Mouse (Mus musculus) kidney, postnatal 0 days (tissue): ENCODE measurements at regions not wholly inside any gene's neighbourhood (a gene's known extent, or its start where the extent isn't known, plus 50 kb on each side); places are given as distances from the start of the nearest gene placed in this dataset.
A peak's percentile ranks its signal among the peaks of the same experiment; 100 is the strongest.

ENCODE experiments used
- ATAC-seq: fragments of 200-750 bp; cut with Nextera tagmentation; replicated peaks from 2 replicates; pipeline ENCODE4 v1.8.0; 2017; ENCODE audit warnings: low read depth, moderate number of reproducible peaks, moderate TSS enrichment, moderate library complexity; ENCODE audit not compliant: low FRiP score
- DNase-seq: peaks from one replicate; pipeline ENCODE4 v3.0.0-alpha.2; 2016; ENCODE audit warnings: low spot score
- H3K27ac ChIP-seq: fragments of 300-500 bp; sonication (generic); 2 replicates; pipeline ENCODE4 v1.5.1; 2014; ENCODE audit warnings: mild to moderate bottlenecking
- H3K27me3 ChIP-seq: fragments of 300-500 bp; sonication (generic); 2 replicates; pipeline ENCODE4 v1.6.1; 2014; ENCODE audit warnings: low read length, mixed read lengths; ENCODE audit not compliant: insufficient read depth
- H3K36me3 ChIP-seq: fragments of 300-500 bp; sonication (generic); 2 replicates; pipeline ENCODE4 v1.6.1; 2014; ENCODE audit warnings: low read length, mixed read lengths; ENCODE audit not compliant: insufficient read depth
- H3K4me1 ChIP-seq: fragments of 300-500 bp; sonication (generic); replicated peaks from 2 replicates; pipeline ENCODE4 v1.6.1; 2014; ENCODE audit warnings: antibody characterized with exemption, low read length, mixed read lengths; ENCODE audit not compliant: insufficient read depth
- H3K4me2 ChIP-seq: fragments of 300-500 bp; sonication (generic); 2 replicates; pipeline ENCODE4 v1.6.1; 2014; ENCODE audit warnings: mild to moderate bottlenecking, low read length, moderate library complexity, mixed read lengths
- H3K4me3 ChIP-seq: fragments of 300-500 bp; sonication (generic); replicated peaks from 2 replicates; pipeline ENCODE4 v1.5.1; 2014; ENCODE audit warnings: low read depth, low read length
- H3K9ac ChIP-seq: fragments of 300-500 bp; sonication (generic); 2 replicates; pipeline ENCODE4 v1.6.1; 2014; ENCODE audit warnings: low read depth, low read length
- H3K9me3 ChIP-seq: fragments of 300-500 bp; sonication (generic); replicated peaks from 2 replicates; pipeline ENCODE4 v1.6.1; 2016; ENCODE audit warnings: low read length, inconsistent platforms, mixed read lengths
- CTCF ChIP-seq: IDR thresholded peaks from 2 replicates; pipeline ENCODE4 v1.5.1; 2016; ENCODE audit warnings: antibody characterized with exemption, low read depth, mild to moderate bottlenecking, moderate library complexity
- WGBS: fragments of 180-500 bp; shearing (Covaris S2); extraction: QIAGEN DNeasy Blood & Tissue Kit; methylation state at CpG from one replicate; pipeline ENCODE4 v1.1.7; 2014; 5-methylcytosine and 5-hydroxymethylcytosine counted together

- Histone ChIP-seq H3K27ac (peak overlapping the region; percentile 85), H3K27me3 (no peaks in the 10 kb centered on the region), H3K4me3 (no peak overlapping the region), H3K4me2 (no peak overlapping the region), H3K4me1 (peaks cover 24% of the 10 kb centered on the region), H3K9ac (no peak overlapping the region; the same call in 1 of the 2 replicates), H3K36me3 (no peaks in the 10 kb centered on the region), H3K9me3 (no peaks in the 10 kb centered on the region)
- TF ChIP-seq CTCF = no peak
- DNase-seq (peak; percentile 80), ATAC-seq (no peak; the same call in 1 of the 2 replicates)
- 15% methylated on average over 20 of the region's 20 CpGs for WGBS
These were observed 68.8 kb downstream of the Cryaa start for GRCm38 (mm10) chr17:31746198-31747111.

- 82% methylated on average over 2 of the region's 2 CpGs for whole genome bisulfite sequencing
- no peaks in the 10 kb centered on the region for H3K36me3 ChIP-seq
- no peak overlapping the region for H3K4me2 ChIP-seq
- no peak for TF ChIP-seq CTCF
- H3K4me3 ChIP-seq = no peak overlapping the region
- H3K9ac ChIP-seq = no peak overlapping the region
- peak; percentile 37 for DNase-seq
- H3K27ac ChIP-seq = peak overlapping the region; percentile 85
- peak; percentile 84 for ATAC-seq
- H3K4me1 ChIP-seq = peaks cover 24% of the 10 kb centered on the region
- H3K27me3 ChIP-seq = no peaks in the 10 kb centered on the region
- no peaks in the 10 kb centered on the region for H3K9me3 ChIP-seq
These were observed 70.0 kb downstream of the Cryaa start for GRCm38 (mm10) chr17:31747563-31747962.

- no peaks in the 10 kb centered on the region for H3K36me3 ChIP-seq
- no peak overlapping the region for H3K4me3 ChIP-seq
- no peak overlapping the region for H3K4me2 ChIP-seq
- no peaks in the 10 kb centered on the region for H3K27me3 ChIP-seq
- DNase-seq (no peak), ATAC-seq (no peak)
- no peaks in the 10 kb centered on the region for H3K9me3 ChIP-seq
- TF ChIP-seq CTCF = no peak
- peak overlapping the region; percentile 85 for H3K27ac ChIP-seq
- WGBS = 85% methylated on average over 2 of the region's 2 CpGs
- H3K4me1 ChIP-seq = peaks cover 24% of the 10 kb centered on the region
- H3K9ac ChIP-seq = no peak overlapping the region
These were observed 70.6 kb downstream of the Cryaa start for GRCm38 (mm10) chr17:31748158-31748557.

GRCm38 (mm10) chr17:31748971-31749370 lies 71.4 kb downstream of the Cryaa start:
- no peak for TF ChIP-seq CTCF
- Histone ChIP-seq H3K9ac (no peak overlapping the region), H3K27me3 (no peaks in the 10 kb centered on the region), H3K9me3 (no peaks in the 10 kb centered on the region), H3K36me3 (no peaks in the 10 kb centered on the region), H3K4me2 (no peak overlapping the region), H3K4me3 (no peak overlapping the region), H3K27ac (no peak overlapping the region), H3K4me1 (peaks cover 24% of the 10 kb centered on the region)
- WGBS = 69% methylated on average over 6 of the region's 6 CpGs
- DNase-seq (no peak), ATAC-seq (no peak)

- WGBS = 71% methylated on average over 2 of the region's 2 CpGs
- Histone ChIP-seq H3K27me3 (no peaks in the 10 kb centered on the region), H3K4me1 (peaks cover 20% of the 10 kb centered on the region), H3K4me3 (no peak overlapping the region), H3K4me2 (no peak overlapping the region), H3K36me3 (no peaks in the 10 kb centered on the region), H3K9me3 (no peaks in the 10 kb centered on the region), H3K27ac (no peak overlapping the region), H3K9ac (no peak overlapping the region)
- peak; percentile 59 for TF ChIP-seq CTCF
- no peak for DNase-seq
- ATAC-seq = no peak
These were observed 73.7 kb downstream of the Cryaa start for GRCm38 (mm10) chr17:31751262-31751661.

GRCm38 (mm10) chr17:31753113-31753858 lies 75.7 kb downstream of the Cryaa start:
- no peak overlapping the region for H3K4me2 ChIP-seq
- peaks cover under 1% of the 10 kb centered on the region; the same call in 1 of the 2 replicates for H3K4me1 ChIP-seq
- H3K36me3 ChIP-seq = no peaks in the 10 kb centered on the region
- no peak overlapping the region for H3K4me3 ChIP-seq
- H3K9me3 ChIP-seq = no peaks in the 10 kb centered on the region
- H3K27me3 ChIP-seq = no peaks in the 10 kb centered on the region
- no peak overlapping the region for H3K9ac ChIP-seq
- no peak overlapping the region for H3K27ac ChIP-seq
- DNase-seq (no peak), ATAC-seq (no peak)
- WGBS = 75% methylated on average over 9 of the region's 9 CpGs
- TF ChIP-seq CTCF = no peak
